Mouse (Mus musculus) bone marrow, adult 2 months (tissue): Measurements from ENCODE around the gene Catsper2. TPM values are rescaled to one million over a fixed set of nuclear protein-coding genes. Genes with fewer than 3 reads are reported as not detected.
"Not testable (repeated sequence)": the region's sequence is repeated elsewhere in the genome, so short reads cannot be mapped to it uniquely, and the experiment has no call there.

ENCODE experiments used
- H3K27ac ChIP-seq: fragments of 200-500 bp; 2 replicates; pipeline ENCODE4 v1.5.1; 2012; ENCODE audit warnings: low read depth, mild to moderate bottlenecking, control low read depth, inconsistent platforms, low read length; ENCODE audit not compliant: control insufficient read depth, poor library complexity, insufficient read depth
- H3K4me1 ChIP-seq: fragments of 200-500 bp; 2 replicates; pipeline ENCODE4 v1.6.1; 2011; ENCODE audit warnings: low read length; ENCODE audit not compliant: control insufficient read depth, insufficient read depth
- H3K4me3 ChIP-seq: fragments of 200-500 bp; replicated peaks from 2 replicates; pipeline ENCODE3; 2011; ENCODE audit warnings: mild to moderate bottlenecking, low read depth, low read length, control low read depth; ENCODE audit not compliant: control insufficient read depth
- CTCF ChIP-seq: fragments of 200-500 bp; IDR thresholded peaks from 2 replicates; pipeline ENCODE4 v1.5.1; 2011; ENCODE audit warnings: low read length, control low read depth; ENCODE audit not compliant: control insufficient read depth, insufficient read depth
- POLR2A ChIP-seq: fragments of 200-500 bp; IDR thresholded peaks from 2 replicates; pipeline ENCODE4 v1.6.1; 2011; ENCODE audit warnings: low read depth, mild to moderate bottlenecking, control low read depth, low read length, borderline replicate concordance; ENCODE audit not compliant: control insufficient read depth
- WGBS: fragments of 180-500 bp; shearing (Covaris S2); methylation state at CpG from one replicate; pipeline ENCODE4 v1.1.7; 2018; 5-methylcytosine and 5-hydroxymethylcytosine counted together
- polyA plus RNA-seq: library from polyadenylated mRNA; stranded (reverse); fragments of >200 nt; gene quantifications from 2 replicates; pipeline ENCODE4 v1.2.4, GENCODE M21; 2011; ENCODE audit warnings: low replicate concordance; ENCODE audit not compliant: missing spikeins, insufficient read depth, insufficient read length

Gene Catsper2
- polyA plus RNA-seq, 1 experiment, result 0.87 TPM

- WGBS, result 67% methylated on average over 3 of the region's 3 CpGs
- Histone ChIP-seq H3K4me1 (no peaks in the 10 kb centered on the region), H3K27ac (no peak overlapping the region), H3K4me3 (no peak overlapping the region)
- TF ChIP-seq CTCF (no peak), POLR2A (no peak)
Observed at GRCm38 (mm10) chr2:121415591-121415990, 2.0 kb upstream of the Catsper2 start.

GRCm38 (mm10) chr2:121415103-121415502 is 1.5 kb upstream of the Catsper2 start:
- TF ChIP-seq CTCF (no peak), POLR2A (no peak)
- no peak overlapping the region for H3K4me3 ChIP-seq
- no peaks in the 10 kb centered on the region for H3K4me1 ChIP-seq
- WGBS, result 30% methylated on average over 3 of the region's 3 CpGs
- no peak overlapping the region for H3K27ac ChIP-seq

- Histone ChIP-seq H3K27ac (peak overlapping the region; percentile 96), H3K4me1 (no peaks in the 10 kb centered on the region), H3K4me3 (peak overlapping the region; percentile 97)
- WGBS, result under 1% methylated on average over 32 of the region's 32 CpGs
- TF ChIP-seq CTCF (no peak), POLR2A (no peak)
Observed at GRCm38 (mm10) chr2:121414139-121414685, 620 bp upstream of the Catsper2 start.

- H3K27ac ChIP-seq, result peak overlapping the region; percentile 96
- no peak for TF ChIP-seq CTCF
- TF ChIP-seq POLR2A, result no peak
- no peaks in the 10 kb centered on the region for H3K4me1 ChIP-seq
- peak overlapping the region; percentile 97 for H3K4me3 ChIP-seq
- WGBS, result 0% methylated on average over 4 of the region's 4 CpGs
Observed at GRCm38 (mm10) chr2:121412843-121413386, 677 bp downstream of the Catsper2 start.

GRCm38 (mm10) chr2:121408160-121408559 is 5.4 kb downstream of the Catsper2 start:
- TF ChIP-seq CTCF (no peak), POLR2A (no peak)
- no peaks in the 10 kb centered on the region for H3K4me1 ChIP-seq
- H3K27ac ChIP-seq, result no peak overlapping the region
- 28% methylated on average over 4 of the region's 4 CpGs for WGBS
- no peak overlapping the region for H3K4me3 ChIP-seq

GRCm38 (mm10) chr2:121403296-121403695 is 10.3 kb downstream of the Catsper2 start:
- TF ChIP-seq CTCF, result no peak
- no peak for TF ChIP-seq POLR2A
- no peak overlapping the region for H3K4me3 ChIP-seq

GRCm38 (mm10) chr2:121396624-121397023 is 17.0 kb downstream of the Catsper2 start:
- no peak overlapping the region for H3K4me3 ChIP-seq
- TF ChIP-seq CTCF, result no peak
- no peak for TF ChIP-seq POLR2A
- H3K4me1 ChIP-seq, result no peaks in the 10 kb centered on the region
- no peak overlapping the region for H3K27ac ChIP-seq
- WGBS, result 22% methylated on average over 8 of the region's 8 CpGs

More at GRCm38 (mm10) chr2:121403296-121403695, 10.3 kb downstream of the Catsper2 start:
- Histone ChIP-seq H3K27ac (no peak overlapping the region), H3K4me1 (no peaks in the 10 kb centered on the region)

- not testable (repeated sequence) for H3K4me3 ChIP-seq, H3K27ac ChIP-seq, H3K4me1 ChIP-seq
- 90% methylated on average over 16 of the region's 17 CpGs for WGBS
Observed at GRCm38 (mm10) chr2:121386961-121387575, 26.5 kb downstream of the Catsper2 start, which contains the start of gene Strc. Gene Strc, minus strand, starts transcription at chr2:121387168.

GRCm38 (mm10) chr2:121374766-121375165 is 38.8 kb downstream of the Catsper2 start:
- 52% methylated on average over 2 of the region's 2 CpGs for WGBS
- Histone ChIP-seq H3K4me1 (no peaks in the 10 kb centered on the region), H3K27ac (no peak overlapping the region), H3K4me3 (no peak overlapping the region)
- TF ChIP-seq POLR2A (no peak), CTCF (no peak)
